Mouse (Mus musculus) layer of hippocampus, postnatal 10 days (tissue): ENCODE data around the gene Plcxd1. TPM values are rescaled to one million over a fixed set of nuclear protein-coding genes. Genes with fewer than 3 reads are reported as not detected.
"Not testable (repeated sequence)": the region's sequence is repeated elsewhere in the genome, so short reads cannot be mapped to it uniquely, and the experiment has no call there.

Experiments
- DNase-seq, 2 experiments: peaks; one replicate each; pipeline ENCODE4 v3.0.0; 2021; ENCODE audit warnings: low spot score in 2 of 2
- long read RNA-seq: library from polyadenylated mRNA; stranded (forward); transcript quantifications from one replicate; pipeline ENCODE4 v2.0.0, GENCODE M21; 2023
- total RNA-seq, 2 experiments: library from RNA; stranded (reverse); gene quantifications; 2 replicates each; pipeline ENCODE4 v1.2.3; 2021

Plcxd1 gene
- 1 to 10 TPM; 3.3 to 4.6 TPM for total RNA-seq
- long read RNA-seq, partial matches to known transcripts: 0 of 8 reads
- long read RNA-seq, other reads (novel, unspliced or antisense): 8 of 8 reads

DNA sequence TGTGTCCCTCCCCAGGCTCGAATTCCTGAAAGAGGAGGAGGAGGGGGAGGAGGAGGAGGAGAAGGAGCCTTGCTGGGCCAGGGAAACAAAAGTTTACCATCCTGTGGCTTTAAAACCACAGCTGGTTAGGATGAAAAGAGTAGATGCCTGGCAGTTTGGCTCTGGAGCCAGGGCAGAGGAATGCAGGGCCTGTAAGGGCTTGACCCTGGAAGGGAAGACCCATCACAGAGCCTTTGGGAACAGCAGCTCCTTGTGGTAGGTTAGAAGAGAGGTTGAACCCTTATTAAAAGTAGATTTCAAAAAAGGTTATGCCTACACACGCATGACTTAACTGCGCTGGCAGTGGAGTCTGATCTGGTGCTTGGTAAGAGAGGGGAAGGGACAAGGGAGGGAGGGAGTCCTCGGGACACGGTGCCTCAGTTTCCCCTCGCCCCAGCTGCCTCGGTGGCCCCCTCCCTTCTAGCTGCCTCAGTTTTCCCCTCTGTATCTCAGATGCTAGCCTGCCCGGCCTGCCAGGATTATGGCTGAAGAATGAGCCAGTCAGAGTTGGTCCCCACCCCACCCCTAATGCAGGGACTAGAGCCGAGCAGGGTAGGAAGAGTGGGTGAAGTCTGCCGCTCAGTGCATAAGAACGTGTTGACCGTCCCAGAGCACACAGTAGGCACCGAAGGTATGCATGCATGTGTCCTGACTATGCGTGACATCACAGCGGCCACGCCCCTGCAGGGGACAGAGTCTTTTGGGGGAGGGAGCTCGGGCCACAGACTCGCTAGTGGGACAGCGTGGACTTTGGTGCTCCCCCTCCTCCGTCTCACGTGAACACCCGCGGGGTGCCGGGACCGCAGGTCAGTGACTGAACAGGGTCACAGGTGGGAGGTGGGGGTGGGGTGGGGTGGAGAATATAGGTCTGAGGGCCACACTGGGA, at the start of gene Plcxd1:
TSS of gene Plcxd1 (plus strand) at position 314 of the 925 bp plus-strand sequence.
- no peak for DNase-seq

DNA sequence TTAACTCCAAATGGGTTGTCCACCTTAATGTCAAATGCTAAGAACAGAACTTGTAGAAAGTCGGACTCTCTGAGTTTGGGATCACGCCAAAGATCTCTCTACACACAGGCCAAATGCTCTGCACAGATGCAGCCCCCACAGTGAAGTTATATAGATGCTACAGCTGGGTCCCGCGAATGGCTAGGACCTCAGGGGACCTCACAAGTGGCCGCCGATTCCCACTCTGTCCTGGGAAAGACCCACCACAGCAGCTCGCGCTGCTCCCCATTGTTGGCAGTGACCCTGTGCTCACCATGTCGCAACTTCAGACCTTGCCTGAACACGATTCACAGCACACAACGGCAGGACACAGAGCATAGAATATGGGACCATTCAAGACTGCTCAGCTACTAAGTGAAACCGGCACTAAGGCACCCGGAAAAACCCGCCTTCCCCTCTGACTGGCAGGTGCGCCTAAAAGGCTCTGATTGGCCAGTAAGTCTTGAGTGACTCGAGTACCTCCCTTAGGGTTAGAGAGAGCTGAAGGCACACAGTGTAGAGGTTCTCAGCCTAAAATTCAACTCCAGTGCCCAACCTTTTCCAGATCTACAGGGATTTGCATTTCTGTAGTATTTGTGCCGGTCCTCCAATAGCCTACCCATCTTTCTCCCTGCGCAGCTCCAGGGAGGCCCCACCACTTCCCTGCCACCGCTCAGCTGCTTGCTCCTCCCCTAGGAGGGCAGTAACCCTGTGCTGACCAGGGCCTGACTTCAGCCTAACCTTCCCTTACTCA, 41.9 kb upstream of the Plcxd1 start:
- DNase-seq: peak; percentile 76 to 84

DNA sequence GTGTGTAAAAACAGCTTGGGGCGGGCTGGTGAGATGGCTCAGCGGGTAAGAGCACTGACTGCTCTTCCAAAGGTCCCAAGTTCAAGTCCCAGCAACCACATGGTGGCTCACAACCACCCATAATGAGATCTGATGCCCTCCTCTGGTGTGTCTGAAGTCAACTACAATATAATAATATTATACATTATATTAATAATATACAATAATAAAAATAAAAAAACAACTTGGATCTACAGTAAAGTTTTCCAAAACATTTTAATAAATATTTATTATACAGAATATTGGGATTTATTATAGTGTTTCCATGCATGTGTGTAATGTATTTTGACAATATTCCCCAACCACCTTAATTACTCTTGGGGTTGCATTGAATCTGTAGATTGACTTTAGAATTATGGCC, 27.4 kb upstream of the Plcxd1 start, which contains the start of gene Gm17655:
TSS of gene Gm17655 (minus strand) at position 101 of the 400 bp plus-strand sequence.
- DNase-seq: not testable (repeated sequence)

DNA sequence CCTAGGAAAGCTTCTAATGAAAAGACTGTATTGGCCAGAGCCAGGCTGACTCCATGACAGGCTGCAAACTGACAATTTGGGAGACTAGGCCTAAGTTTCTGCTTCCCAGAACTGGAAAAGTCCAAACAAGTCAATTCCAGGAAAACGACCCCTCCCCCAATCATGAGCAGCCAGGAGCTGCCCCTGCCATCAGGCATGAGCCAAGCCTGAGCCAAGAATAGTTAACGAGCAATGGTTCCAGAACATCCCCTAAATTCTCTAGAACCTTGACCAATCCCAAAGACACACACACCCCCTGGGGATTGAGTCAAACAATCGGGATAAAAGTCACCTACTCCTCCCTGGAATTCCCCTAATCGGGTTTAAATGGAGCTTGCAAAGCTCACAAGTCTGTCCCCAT, 16.8 kb upstream of the Plcxd1 start:
- no peak for DNase-seq

DNA sequence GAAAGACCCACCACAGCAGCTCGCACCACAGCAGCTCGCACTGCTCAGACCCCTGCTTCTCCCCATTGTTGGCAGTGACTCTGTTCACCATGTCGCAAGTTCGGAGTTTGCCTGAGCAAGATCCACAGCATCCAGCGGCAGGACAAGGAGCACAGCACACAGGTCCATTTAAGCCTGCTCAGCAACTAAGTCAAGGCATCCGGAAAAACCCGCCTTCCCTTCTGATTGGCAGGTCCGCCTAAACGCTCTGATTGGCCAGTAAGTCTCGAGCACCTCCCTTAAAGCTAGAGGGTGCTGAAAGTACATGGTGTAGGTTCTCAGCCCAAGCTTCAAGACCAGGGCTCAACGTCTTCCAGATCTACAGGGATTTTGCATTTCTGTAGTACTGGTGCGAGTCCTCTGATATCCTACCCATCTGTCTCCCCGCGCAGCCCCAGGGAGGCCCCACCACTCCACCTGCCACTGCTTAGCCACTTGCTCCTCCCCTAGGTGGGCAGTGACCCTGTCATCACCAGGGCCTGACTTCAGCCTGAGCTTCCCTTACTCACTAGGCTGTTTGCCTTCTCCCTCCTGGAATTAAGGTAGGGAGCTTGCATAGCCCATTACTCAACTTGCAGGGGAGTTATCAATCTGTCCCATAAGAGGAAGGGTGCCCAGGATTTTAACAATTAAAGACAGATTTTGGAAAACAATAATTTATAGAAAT, 13.5 kb upstream of the Plcxd1 start:
- DNase-seq: no peak

DNA sequence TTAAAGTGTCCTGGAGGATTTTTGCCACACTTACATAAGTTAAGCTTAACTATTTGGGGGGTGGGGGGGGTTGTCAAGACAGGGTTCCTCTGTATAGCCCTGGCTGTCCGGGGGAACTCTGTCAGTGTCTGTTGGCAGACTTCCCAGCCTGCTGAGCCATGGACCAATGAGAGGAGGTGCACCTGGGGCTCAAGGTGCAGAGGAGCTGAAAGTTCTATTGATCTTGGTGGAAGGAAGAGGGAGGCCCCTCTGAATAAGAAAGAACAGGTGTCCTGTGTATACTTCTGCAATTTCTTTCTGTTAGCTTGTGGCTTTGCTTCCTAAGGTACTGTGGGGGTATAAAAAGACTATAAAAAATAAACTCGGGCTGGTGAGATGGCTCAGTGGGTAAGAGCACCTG, 8.2 kb upstream of the Plcxd1 start:
- no peak for DNase-seq

DNA sequence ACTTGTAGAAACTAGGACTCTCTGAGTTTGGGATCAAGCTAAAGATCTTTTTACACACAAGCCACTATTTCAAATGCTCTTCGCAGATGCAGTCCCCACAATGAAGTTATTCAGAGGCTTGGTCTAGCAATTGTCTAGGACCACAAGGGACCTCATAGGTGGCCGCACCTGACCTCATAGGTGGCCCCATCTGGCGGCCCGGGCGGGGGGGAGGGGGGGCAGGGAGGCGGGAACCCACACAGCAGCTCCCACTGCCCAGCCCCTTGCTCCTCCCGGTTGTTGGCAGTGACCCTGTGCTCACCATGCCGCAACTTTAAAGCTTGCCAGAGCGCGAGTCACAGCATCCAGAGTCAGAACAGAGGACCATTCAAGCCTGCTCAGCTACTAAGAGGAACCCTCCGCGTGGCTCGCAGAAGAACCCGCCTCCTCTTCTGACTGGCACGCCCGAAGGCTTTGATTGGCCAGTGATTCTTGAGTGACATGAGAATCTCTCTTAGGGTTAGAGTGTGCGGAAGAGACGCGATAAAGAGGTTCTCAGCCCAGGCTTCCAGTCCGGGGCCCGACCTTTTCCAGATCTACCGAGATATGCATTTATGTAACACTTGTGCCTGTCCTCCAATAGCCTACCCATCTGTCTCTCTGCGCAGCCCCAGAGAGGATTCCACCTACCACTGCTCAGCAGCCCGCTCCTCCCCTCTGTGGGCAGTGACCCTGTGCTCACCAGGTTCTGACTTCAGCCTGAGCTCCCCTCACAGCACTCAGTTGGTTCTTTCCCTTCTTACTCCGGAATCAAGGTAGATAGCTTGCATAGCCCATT, 5.5 kb upstream of the Plcxd1 start, which contains the start of gene Gm35315:
TSS of gene Gm35315 (minus strand) at position 391 of the 817 bp plus-strand sequence.
- peak; percentile 83 to 86 for DNase-seq

DNA sequence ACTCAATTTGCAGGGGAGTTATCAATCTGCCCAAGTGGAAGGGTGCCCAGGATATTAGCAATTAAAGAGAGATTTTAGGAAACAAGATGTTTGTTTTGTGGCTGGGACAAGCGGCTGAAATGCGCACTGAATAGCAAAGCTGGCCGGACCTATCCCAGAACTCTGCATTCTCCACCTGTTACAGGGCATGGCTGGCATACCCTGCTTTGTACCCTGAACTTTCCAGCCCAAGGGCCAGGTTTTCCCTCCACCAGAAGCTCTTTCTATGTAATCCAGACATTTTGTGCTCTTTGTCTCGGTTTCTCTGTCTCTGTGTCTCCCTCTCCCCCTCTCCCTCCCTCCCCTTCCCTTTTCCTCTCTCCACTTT, 4.9 kb upstream of the Plcxd1 start:
- DNase-seq: no peak

DNA sequence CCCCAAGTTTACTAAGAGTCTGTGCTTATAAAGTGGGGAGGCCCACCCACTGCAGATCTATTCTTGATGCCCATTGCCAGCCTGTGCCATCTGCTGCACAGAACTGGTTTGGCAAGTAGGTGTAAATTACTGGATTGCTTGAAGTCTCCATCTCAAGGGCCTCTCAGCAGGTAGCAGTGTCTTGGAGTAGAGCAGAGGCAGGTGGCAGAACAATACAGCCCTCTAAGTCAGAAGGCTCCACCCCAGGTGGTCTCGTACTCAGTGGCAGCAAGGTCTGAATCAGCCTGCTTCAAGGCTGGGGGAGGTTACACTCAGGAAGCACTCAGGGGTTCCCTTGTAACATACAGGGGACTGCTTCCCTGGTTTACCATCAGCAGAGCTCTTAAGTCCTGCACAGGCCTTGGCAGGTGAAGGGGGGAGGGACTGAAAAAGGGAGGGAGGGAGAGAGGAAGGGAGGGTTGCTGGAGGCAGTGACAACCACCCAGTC, 735 bp upstream of the Plcxd1 start:
- no peak for DNase-seq

DNA sequence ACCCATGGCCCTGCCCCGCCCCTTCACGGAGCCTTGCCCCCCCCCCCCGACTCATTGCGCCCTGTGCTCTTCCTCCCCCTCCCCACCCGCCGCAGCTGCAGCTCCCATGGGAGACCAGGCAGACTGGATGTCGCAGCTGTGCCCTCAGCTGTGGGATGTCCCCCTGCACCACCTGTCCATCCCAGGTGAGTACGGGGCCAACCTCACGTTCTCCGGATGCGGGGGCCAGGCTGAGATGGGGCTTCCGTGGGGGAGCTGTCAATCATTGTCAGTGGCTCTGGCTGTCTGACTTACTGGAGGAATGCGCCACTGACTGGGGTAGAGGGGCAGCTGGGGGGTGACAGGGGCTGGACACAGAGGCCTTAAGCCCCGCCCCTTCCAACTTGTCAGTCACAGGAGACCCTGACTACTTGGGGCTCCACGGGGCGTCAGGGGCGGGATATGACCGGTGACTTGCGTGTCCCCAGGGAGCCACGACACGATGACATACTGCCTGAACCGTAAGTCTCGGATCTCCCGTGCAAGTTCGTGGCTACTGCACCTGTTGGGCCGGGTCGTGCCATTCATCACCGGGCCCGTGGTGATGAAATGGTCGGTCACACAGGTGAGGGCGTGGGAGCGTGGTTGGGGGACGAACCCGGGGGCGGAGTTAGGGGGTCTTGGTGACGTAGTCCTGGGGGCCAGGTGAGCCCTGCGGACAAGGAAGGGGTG, 1.3 kb downstream of the Plcxd1 start:
- DNase-seq: peak in 1 of 2 experiments; percentile 32

DNA sequence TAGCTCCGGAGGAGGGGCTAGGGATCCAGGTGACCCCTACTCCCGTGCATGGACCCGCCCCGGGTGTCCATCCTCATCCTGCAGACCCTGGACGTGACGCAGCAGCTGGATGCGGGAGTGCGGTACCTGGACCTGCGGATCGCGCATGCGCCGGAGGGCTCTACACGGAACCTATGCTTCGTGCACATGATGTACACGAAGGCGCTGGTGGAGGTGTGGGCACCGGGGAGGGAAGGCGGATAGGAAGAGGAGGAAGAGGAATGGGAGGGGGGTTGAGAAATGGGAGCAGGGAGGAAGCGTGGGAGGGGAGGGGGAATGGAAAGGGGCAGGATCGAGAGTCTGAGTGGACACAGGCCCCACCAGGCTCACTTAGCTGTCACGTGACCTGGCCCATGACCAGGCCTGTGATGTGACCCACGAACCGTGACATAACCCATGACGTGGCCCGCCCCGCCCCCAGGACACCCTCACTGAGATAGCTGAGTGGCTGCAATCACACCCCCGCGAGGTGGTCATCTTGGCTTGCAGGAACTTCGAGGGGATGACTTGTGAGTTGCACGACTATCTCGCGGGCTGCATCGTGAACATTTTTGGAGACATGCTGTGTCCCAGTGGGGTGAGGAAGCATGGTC, 2.1 kb downstream of the Plcxd1 start:
- peak; percentile 39 to 66 for DNase-seq

DNA sequence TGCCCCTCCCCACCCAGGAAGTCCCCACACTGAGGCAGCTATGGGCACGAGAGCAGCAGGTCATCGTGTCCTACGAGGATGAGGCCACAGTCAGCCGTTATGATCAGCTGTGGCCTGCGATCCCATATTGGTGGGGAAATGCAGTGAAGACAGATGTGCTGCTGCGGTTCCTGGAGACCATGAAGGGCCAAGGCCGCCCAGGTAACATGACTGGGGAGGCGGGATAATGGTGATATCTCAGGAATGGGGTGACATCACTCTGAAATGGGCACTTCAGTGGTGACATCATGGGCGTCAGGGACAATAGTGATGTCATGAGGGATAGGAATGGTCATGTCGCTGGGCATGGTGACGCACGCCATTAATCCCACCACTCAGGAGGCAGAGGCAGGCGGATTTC, 2.7 kb downstream of the Plcxd1 start:
- no peak for DNase-seq

DNA sequence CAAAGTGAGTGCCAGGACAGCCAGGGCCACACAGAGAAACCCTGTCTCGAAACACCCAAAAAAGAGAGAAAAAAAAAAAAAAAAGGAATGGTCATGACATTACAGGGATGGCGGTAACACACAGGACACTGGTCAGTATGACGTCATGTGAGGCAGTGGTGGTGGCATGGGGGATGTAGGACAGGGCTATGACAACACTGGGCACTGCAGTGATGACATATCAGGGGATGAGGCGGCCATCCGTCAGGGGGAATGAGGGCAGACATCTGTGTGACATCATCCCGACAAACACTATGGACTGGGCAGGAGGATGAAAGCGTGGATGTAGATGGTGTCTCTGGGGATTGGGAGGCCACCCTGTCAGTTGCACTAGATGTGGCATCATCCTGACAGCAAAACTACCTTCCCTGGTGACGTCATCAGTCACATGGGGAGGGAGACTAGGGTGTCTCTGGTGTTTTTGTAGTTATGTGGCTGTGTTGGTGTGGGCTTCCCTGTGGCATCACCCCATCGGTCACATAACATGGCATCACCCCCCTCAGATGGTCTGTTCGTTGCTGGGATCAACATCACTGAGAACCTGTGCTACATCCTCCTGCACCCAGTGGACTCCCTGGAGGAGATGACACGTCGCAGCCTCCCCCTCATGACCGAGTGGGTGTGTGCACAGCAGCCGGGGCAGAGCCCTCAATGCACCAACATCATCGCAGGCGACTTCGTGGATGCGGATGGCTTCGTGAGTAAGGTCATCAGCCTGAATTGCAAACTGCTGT, 3.3 kb downstream of the Plcxd1 start:
- DNase-seq: no peak

DNA sequence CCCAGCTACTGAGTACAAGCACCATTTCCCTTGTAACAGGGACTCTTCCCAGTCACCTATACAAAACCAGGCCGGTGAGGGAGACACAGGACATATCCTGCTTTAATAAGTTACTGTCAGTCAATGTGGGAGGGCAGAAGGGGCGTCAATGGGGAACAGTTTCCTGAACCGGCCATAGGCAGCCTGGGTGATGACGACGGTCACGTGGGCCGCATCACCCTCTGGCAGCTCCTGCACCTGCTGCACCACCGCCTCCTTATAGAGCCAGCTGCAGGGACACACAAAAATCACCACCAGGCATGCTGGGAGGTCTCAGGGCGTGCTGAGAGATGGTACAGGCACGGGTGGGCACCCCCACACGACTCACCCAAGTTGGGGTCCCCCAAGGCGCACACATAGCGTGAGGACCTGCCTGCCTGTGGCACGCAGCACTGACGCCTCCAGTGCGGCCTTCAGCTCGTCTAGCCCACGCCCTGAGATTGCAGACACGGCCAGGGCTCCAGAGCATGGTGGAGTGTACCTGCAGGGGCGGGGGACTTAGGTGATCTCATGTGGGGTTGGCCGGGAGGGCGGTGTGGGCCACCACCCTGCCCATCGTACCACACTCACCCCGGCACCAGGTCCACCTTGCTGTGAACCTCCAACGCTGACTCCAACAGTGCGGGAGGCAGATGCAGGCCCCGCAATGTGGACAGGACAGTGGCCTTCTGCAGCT, 4.3 kb downstream of the Plcxd1 start:
- DNase-seq: no peak

DNA sequence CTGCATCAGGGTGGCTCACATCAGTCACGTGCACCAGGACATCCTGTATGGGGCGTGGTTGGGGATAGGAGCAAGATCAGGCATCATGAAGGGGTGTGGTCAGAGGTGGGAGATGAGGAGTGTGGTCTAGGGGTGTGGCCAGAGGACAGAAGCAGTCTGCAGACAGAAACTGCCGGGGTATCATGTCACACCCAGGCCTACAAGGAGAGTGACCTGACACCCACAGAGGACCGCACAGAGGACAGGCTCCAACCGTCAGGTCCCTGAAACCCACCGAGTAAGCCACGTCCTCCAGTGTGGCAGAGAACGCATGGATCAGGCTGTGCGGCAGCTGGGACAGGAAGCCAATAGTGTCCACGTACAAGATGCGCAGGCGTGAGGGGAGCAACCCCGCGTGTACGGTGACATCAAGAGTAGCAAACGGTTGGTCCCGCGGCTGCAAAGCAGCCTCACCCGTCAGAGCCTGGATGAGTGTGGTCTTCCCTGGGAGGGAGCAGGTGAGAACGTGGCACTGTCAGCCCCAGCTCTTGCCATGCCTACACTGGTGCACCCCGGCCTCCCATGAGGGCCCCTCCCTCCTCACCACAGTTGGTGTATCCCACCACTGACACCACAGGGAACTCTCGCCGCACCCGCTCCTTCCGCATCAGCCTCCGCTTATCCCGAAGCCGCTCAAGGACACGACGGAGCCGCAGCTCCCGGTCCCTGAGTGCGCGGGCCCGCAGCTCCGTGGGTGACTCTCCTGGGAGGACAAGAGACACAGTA, 5.0 kb downstream of the Plcxd1 start:
- DNase-seq: no peak

DNA sequence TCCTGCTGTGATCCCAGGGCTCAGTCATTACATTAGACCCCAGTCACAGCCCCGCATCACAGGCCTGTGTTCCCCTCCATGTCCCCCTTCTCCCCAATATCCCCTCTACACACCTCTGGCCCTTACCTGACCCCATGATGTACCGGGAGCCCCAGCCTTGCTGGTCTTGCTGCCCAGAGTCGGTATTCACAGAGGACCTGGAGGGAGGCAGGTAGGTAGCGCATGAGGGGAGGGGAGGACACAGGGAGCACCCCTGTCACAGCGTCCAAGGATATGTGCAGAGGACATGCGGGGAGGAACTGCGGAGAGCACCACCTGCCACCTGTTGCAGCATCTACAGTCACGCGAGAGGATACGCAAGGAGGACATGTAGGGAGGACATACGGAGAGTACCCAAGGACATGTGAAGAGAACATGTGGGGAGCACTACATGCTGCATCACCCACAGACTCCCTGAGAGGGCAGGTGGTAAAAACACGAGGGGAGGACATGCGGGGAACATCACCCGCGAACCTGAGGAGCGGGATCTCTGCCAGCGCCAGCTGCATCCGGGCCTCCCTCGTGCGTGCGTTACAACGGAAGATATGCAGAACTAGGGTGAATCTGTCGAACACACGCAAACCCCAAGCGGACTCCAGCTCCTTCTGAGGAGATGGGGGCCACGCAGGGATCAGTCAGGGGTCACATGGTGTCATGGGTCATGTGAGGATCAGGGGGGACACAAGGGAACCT, 6.5 kb downstream of the Plcxd1 start:
- DNase-seq: peak; percentile 21 to 47
